Mouse (Mus musculus) G1E (cell line): Measurements from ENCODE around the gene Cmip.

Experiments used
- CTCF ChIP-seq: IDR thresholded peaks from 2 replicates; pipeline ENCODE4 v1.5.1; 2012; ENCODE audit warnings: low read depth, low read length, inconsistent platforms, mixed read lengths
- POLR2AphosphoS5 ChIP-seq: IDR thresholded peaks from 2 replicates; pipeline ENCODE4 v1.6.1; 2012; ENCODE audit warnings: low read depth, low read length, inconsistent platforms; ENCODE audit not compliant: insufficient replicate concordance

DNA sequence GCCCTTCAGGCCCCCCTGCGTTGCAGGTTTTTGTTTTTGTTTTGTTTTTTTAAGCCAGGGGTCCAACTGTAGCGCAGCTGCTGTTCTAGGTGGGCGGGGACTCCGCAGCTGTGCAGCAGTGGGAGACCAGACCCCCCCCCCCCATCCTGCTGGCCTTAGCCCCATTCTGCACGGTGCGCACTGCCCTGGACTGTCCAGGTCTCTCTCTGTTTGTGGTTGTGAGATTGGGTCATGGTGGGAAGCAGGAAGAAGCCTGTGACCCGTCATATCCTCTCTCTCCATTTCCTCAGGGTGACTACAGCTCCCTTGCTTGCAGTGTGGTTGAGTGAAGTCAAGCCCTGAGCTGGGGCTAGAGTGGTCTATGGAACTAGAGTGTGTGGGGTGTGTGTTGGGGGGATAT lies 114.3 kb downstream of the Cmip start:
- no peak for TF ChIP-seq CTCF
- TF ChIP-seq POLR2AphosphoS5 = no peak
